8 mouse cellular contexts compared by ENCODE assay signal in the genomic region with DNA sequence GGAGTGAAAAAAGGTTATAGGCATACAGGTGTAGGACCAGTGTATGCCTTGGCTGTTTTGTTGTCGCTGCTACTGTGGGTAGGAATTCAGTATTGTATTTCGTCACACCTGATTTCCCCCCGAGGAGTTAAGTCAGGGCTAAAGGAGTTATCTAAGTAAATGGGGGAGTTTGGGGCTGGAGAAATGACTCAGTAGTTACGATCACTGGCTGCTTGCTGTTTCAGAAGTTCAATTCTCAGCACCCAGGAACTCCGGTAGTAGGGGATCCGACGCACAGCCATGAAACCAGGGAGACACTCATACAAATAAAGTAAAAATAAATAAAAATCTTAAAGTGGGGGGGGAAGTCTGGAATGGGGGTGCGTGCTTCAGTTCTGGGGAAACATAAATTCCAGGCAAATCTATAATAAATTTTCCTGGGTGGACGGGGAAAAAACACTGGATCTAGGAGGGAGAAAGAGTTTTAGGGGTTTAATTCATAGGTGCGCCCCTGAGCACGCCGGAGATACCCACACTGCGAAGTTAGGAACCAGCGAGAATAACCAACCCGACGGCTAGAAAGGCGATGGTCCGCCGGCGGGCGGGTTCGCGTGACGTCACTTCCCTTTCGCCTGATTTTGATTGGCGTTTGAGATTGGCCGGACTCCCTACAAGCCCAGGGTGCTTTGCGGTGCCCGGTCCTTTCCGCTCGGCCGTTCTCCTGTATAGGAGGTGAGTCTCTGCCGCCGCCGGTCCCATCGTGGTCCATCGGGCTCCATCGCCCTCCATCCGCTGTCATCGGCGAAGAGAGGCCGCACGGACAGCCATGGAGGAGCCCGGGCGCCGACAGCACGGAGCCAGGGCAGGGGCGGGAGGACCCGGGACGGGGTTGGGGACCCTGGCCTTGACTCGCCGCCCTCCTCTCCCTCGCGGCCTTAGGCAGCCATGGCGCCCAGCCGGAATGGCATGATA. TPM values are rescaled to one million over a fixed set of nuclear protein-coding genes. Genes with fewer than 3 reads are reported as not detected.
A peak's percentile ranks its signal among the peaks of the same experiment; 100 is the strongest.
DNase-seq lines count a peak whose midpoint lies in the region; ATAC-seq lines count a peak whose summit lies in the region.

A gene (plus strand): TSS at position 616 of the 951 bp plus-strand sequence.

- intact Hi-C loops in left cerebral cortex, postnatal 14 days (cut with DNase I) = loop anchor here (5.0 kb wide), 1 partner anchor 195 kb away; no protein-coding TSS in a partner anchor

- H3K9me3 ChIP-seq in intestine, embryonic 14.5 days (ENCODE audit: control insufficient read depth, low read length) = no peaks in the 10 kb centered on the region

- H3K4me2 ChIP-seq in intestine, embryonic 14.5 days (ENCODE audit: low read length) = peak within 1 kb of the TSS; percentile 94

- H3K36me3 ChIP-seq in intestine, embryonic 14.5 days (ENCODE audit: control insufficient read depth, insufficient read depth, low read length) = peaks cover 41% of the 10 kb centered on the region

- no peaks in the 10 kb centered on the region for H3K27me3 ChIP-seq in intestine, embryonic 14.5 days (replicated peaks; ENCODE audit: control insufficient read depth, insufficient read depth, low read length)

- H3K27ac ChIP-seq in intestine, embryonic 14.5 days (ENCODE audit: low read depth) = peak within 1 kb of the TSS; percentile 89

- H3K4me1 ChIP-seq in intestine, embryonic 14.5 days (replicated peaks; ENCODE audit: control insufficient read depth, insufficient read depth, low read length) = peaks cover 8% of the 10 kb centered on the region

- WGBS in intestine, embryonic 14.5 days = 2% methylated on average over 53 of the region's 56 CpGs

- peak; percentile 92 for ATAC-seq in intestine, embryonic 14.5 days (replicated peaks; ENCODE audit: low FRiP score, low TSS enrichment, low read depth)

- peak within 1 kb of the TSS; percentile 99 for H3K9ac ChIP-seq in intestine, embryonic 14.5 days (ENCODE audit: low read length)

- peak within 1 kb of the TSS; percentile 85 for H3K4me3 ChIP-seq in intestine, embryonic 14.5 days (ENCODE audit: low read depth, low read length)

- peak; percentile 93 to 98 for DNase-seq in adrenal gland, adult 18-20 months (ENCODE audit: low spot score in 2 of 2)
- DNase-seq in embryo, embryonic 11 days = peak; percentile 98
- peak; percentile 96 for DNase-seq in gastrocnemius, postnatal 25 days
- peak; percentile 99 for DNase-seq in intestine, embryonic 14.5 days (ENCODE audit: low spot score)
- DNase-seq in left cerebral cortex, postnatal 14 days (ENCODE audit: low spot score in 2 of 2) = peak; percentile 97 to 99
- peak; percentile 96 for DNase-seq in mesoderm, embryonic 11.5 days (ENCODE audit: low read depth, low spot score)
- DNase-seq in right cerebral cortex, postnatal 36 days (ENCODE audit: low spot score in 2 of 2) = peak; percentile 96 to 97
- DNase-seq in yolk sac, embryonic 10.5 days (ENCODE audit: low spot score) = peak; percentile 96

RNA-seq across cellular contexts. Expression of the gene that starts here (rescaled TPM):
- 100 to 1,000 TPM; 629 to 647 TPM for total RNA-seq in adrenal gland, adult 18-20 months (2021)
- 100 to 1,000 TPM; 366 to 379 TPM for total RNA-seq in gastrocnemius, postnatal 25 days (2021)
- polyA plus RNA-seq in intestine, embryonic 14.5 days (2014; fragmentation: Nextera tagmentation; extraction: Ambion mirVana) = 1,906 and 1,976 TPM in 2 replicates
- 100 to 1,000 TPM; 356 to 384 TPM for total RNA-seq in left cerebral cortex, postnatal 14 days (2021)

Comparison
In these comparisons a context has a peak if more than half of its experiments do, and no peak if none do; other contexts are left out.
1. Peak in every context shown above with its lines: DNase-seq, ATAC-seq, H3K4me3 ChIP-seq and H3K27ac ChIP-seq.